Mouse (Mus musculus) liver, embryonic 14.5 days (tissue): ENCODE results near the gene Dact2.

Source experiments
- CTCF ChIP-seq: IDR thresholded peaks from 2 replicates; pipeline ENCODE4 v1.5.1; 2016; ENCODE audit warnings: antibody characterized with exemption, low read depth, control low read depth
- EP300 ChIP-seq: IDR thresholded peaks from 2 replicates; pipeline ENCODE4 v1.6.1; 2016; ENCODE audit warnings: antibody characterized with exemption, low read depth

GRCm38 (mm10) chr17:14170961-14171479 is 33.1 kb downstream of the Dact2 start:
- no peak for TF ChIP-seq EP300
- TF ChIP-seq CTCF, result no peak
